Mouse (Mus musculus) limb, embryonic 15.5 days (tissue): ENCODE measurements at regions not wholly inside any gene's neighbourhood (a gene's known extent, or its start where the extent isn't known, plus 50 kb on each side); places are given as distances from the start of the nearest gene placed in this dataset.
A peak's percentile ranks its signal among the peaks of the same experiment; 100 is the strongest.

Experiments
- ATAC-seq: fragments of 200-750 bp; cut with Nextera tagmentation; 2 replicates; pipeline ENCODE4 v1.8.0; 2017; ENCODE audit warnings: low read depth, moderate TSS enrichment; ENCODE audit not compliant: insufficient number of reproducible peaks, low FRiP score, low TSS enrichment
- H3K27ac ChIP-seq: fragments of 300-500 bp; sonication (generic); 2 replicates; pipeline ENCODE4 v1.5.1; 2015; ENCODE audit warnings: moderate library complexity, mild to moderate bottlenecking, inconsistent platforms
- H3K27me3 ChIP-seq: fragments of 300-500 bp; sonication (generic); 2 replicates; pipeline ENCODE4 v1.6.1; 2015; ENCODE audit warnings: inconsistent platforms
- H3K36me3 ChIP-seq: fragments of 300-500 bp; sonication (generic); 2 replicates; pipeline ENCODE4 v1.6.1; 2015; ENCODE audit warnings: inconsistent platforms
- H3K4me1 ChIP-seq: fragments of 300-500 bp; sonication (generic); 2 replicates; pipeline ENCODE4 v1.6.1; 2015; ENCODE audit warnings: inconsistent platforms
- H3K4me2 ChIP-seq: fragments of 300-500 bp; sonication (generic); 2 replicates; pipeline ENCODE4 v1.6.1; 2015; ENCODE audit warnings: mild to moderate bottlenecking, inconsistent platforms
- H3K4me3 ChIP-seq: fragments of 300-500 bp; sonication (generic); 2 replicates; pipeline ENCODE4 v1.5.1; 2015; ENCODE audit warnings: mild to moderate bottlenecking, inconsistent platforms
- H3K9ac ChIP-seq: fragments of 300-500 bp; sonication (generic); 2 replicates; pipeline ENCODE4 v1.6.1; 2015; ENCODE audit warnings: inconsistent platforms
- H3K9me3 ChIP-seq: fragments of 300-500 bp; sonication (generic); 2 replicates; pipeline ENCODE4 v1.6.1; 2016; ENCODE audit warnings: inconsistent platforms
- WGBS: fragments of 180-500 bp; shearing (Covaris S2); methylation state at CpG from one replicate; pipeline ENCODE4 v1.1.7; 2015; 5-methylcytosine and 5-hydroxymethylcytosine counted together

DNA sequence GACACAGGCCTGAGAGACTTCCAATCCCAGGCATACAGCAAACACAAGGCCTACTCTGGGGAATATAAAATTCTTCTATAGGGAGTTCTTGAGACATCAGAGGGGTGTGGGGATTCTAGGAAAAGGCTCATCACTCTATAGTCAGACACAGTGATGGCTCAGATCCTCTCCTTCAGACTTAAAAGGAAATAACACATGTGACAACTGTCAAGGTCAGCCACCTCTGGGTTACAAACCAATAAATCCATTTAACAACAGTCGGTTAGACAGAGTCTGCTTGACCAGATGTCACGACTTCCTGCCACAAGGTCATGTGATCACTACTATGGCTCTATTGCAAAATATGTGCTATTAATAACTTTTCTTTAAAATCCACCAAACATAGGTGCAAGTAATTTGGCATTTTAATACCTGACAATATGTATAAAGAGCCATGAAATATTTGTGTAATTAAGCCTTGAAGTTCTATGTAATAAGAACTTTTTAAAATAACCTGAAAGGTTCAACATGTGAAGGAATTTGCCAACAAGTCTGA lies 94.1 kb upstream of the Lpar1 start:
- ATAC-seq = no peak
- no peaks in the 10 kb centered on the region for H3K4me1 ChIP-seq

DNA sequence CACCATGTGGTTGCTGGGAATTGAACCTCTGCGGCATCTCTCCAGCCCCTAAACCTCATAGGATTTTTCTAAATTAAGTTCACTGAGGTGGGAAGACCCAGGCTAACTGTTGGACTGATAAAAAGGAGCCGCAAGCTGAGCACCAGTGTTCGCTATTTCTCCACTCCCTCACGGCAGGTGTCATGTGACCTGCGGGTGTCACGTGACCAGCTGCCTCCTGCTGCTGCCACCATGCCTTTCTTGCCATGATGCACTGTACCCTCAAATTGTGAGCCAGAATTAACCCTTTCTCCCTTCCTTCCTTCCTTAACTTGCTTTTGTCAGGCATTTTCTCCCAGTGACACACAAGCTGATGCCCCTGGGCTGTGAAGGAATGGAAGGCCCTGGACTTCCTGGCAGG lies 93.1 kb upstream of the Lpar1 start:
- no peak overlapping the region for H3K9ac ChIP-seq
- no peak overlapping the region for H3K4me3 ChIP-seq
- H3K36me3 ChIP-seq = no peaks in the 10 kb centered on the region
- no peak for ATAC-seq
- no peaks in the 10 kb centered on the region for H3K27me3 ChIP-seq
- H3K4me1 ChIP-seq = no peaks in the 10 kb centered on the region
- no peak overlapping the region for H3K4me2 ChIP-seq
- 89% methylated on average over 6 of the region's 6 CpGs for WGBS
- no peaks in the 10 kb centered on the region for H3K9me3 ChIP-seq
- H3K27ac ChIP-seq = no peak overlapping the region

More for the DNA sequence above, 94.1 kb upstream of the Lpar1 start:
- no peaks in the 10 kb centered on the region for H3K27me3 ChIP-seq
- no peak overlapping the region for H3K4me3 ChIP-seq
- no peaks in the 10 kb centered on the region for H3K36me3 ChIP-seq
- no peak overlapping the region for H3K27ac ChIP-seq
- H3K4me2 ChIP-seq = no peak overlapping the region
- no peaks in the 10 kb centered on the region for H3K9me3 ChIP-seq
- WGBS = 20% methylated on average over 2 of the region's 2 CpGs
- no peak overlapping the region for H3K9ac ChIP-seq

DNA sequence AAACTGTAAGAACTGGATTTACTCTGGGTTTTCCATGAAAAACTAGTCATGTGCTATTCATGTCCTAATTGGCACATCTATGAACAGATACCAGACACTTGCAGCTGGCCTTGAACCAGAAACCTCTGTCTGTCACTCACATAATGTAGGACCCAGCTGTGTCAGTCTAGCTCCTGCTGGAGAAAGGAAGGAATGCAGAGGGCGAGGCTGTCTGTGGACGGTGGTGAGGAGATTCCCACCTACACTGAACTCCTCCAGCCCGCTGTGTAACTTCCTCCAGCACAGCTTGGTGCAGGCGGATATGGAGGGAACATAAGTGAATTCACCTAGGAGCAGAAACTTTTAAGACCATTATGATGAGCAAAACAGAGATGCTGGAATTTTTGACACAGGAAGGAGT lies 89.7 kb upstream of the Lpar1 start:
- Histone ChIP-seq H3K4me1 (no peaks in the 10 kb centered on the region), H3K4me3 (no peak overlapping the region), H3K27me3 (no peaks in the 10 kb centered on the region), H3K27ac (no peak overlapping the region), H3K4me2 (no peak overlapping the region), H3K36me3 (no peaks in the 10 kb centered on the region), H3K9ac (no peak overlapping the region), H3K9me3 (no peaks in the 10 kb centered on the region)
- peak; percentile 48; the same call in 1 of the 2 replicates for ATAC-seq
- WGBS = 31% methylated on average over 4 of the region's 4 CpGs

DNA sequence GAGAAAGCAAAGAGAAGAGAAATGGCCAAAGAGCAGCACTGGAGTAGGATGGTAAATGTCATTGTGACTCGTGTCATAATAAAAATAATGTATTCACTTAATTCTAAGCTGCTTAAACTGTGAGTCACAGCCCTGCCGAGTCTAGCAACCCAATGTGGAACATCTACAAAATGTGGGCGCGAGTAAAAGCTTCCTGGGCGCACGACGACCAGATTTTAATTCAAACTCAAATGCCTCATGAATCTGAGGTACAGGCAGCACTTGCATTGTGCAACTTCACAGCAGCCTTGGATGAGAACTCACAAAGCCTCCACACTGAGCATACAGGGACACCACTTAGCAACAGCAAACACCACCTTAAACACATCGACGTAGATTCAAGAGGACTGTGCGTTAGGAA lies 88.5 kb upstream of the Lpar1 start:
- Histone ChIP-seq H3K9me3 (no peaks in the 10 kb centered on the region), H3K4me3 (no peak overlapping the region), H3K9ac (no peak overlapping the region), H3K27ac (no peak overlapping the region), H3K4me2 (no peak overlapping the region), H3K27me3 (no peaks in the 10 kb centered on the region), H3K4me1 (no peaks in the 10 kb centered on the region), H3K36me3 (no peaks in the 10 kb centered on the region)
- WGBS = 88% methylated on average over 10 of the region's 10 CpGs
- no peak for ATAC-seq

DNA sequence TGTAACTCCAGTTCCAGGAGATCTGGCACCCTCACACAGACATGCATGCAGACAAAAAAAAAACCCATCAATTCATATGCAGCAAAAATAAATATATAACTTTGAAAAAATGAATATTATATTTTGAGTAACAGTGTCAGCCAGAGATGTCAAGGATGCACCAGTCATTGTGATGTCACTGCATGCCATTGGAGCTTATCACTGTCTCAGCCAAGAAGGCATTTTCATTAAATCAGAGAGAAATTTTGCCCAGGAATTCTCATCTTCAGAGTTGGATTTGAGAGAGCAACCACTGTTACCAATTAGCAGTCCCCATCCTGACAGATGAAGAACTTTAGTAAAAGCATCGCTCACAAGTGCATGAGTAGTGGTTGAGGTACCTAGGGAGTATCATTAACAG lies 79.0 kb upstream of the Lpar1 start:
- H3K36me3 ChIP-seq = no peaks in the 10 kb centered on the region
- WGBS = 61% methylated on average over 1 of the region's 1 CpGs
- no peaks in the 10 kb centered on the region for H3K4me1 ChIP-seq
- H3K9me3 ChIP-seq = 0 out of 2 replicates have a peak, but pooled peaks cover 5% of the 10 kb centered on the region
- H3K4me2 ChIP-seq = no peak overlapping the region
- H3K27me3 ChIP-seq = no peaks in the 10 kb centered on the region
- ATAC-seq = no peak
- H3K9ac ChIP-seq = no peak overlapping the region
- no peak overlapping the region for H3K4me3 ChIP-seq
- no peak overlapping the region for H3K27ac ChIP-seq

DNA sequence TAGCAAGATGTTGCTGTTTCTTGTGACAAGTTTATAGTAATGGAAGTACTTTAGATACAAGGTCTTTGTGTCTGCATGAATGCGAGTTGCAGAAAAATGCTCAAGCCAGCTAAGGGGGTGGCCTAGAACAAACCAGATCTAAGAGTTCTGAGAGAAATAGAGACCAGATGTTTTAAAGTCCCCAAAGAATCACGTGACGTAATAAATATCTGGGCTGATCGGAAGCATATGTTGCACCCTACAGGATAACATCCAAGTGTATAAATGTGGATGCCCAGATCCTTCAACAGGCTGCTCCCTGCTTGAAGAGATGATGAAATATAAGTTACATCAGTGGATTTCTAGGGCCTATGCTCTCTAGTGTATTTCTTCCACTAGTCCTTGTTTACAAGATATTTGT lies 77.7 kb upstream of the Lpar1 start:
- Histone ChIP-seq H3K4me2 (no peak overlapping the region), H3K36me3 (no peaks in the 10 kb centered on the region), H3K4me3 (no peak overlapping the region), H3K27me3 (no peaks in the 10 kb centered on the region), H3K9me3 (0 out of 2 replicates have a peak, but pooled peaks cover 5% of the 10 kb centered on the region), H3K4me1 (no peaks in the 10 kb centered on the region), H3K9ac (no peak overlapping the region), H3K27ac (no peak overlapping the region)
- ATAC-seq = 0 out of 2 replicates have a peak, but pooled peaks have one; percentile 75
- 22% methylated on average over 4 of the region's 4 CpGs for WGBS

DNA sequence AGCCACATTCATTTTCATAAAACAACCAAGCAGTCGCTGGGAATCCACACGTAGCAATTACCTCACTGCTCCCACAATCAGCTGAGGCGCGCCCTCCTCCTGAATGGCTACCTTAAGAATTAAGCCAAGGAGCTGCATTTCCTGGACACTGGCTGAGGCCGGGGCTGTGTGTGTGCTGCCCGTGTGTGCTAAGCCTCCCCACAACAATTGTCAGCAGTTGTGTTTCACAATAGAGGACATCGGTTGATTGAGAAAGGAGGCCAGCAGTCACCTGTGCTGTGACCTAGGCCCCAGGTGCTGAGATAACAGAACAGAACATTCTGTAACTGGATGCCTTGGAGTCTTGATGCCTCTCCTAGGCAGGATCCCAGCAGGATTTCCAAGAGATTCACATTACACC lies 73.3 kb upstream of the Lpar1 start:
- 0 out of 2 replicates have a peak, but pooled peaks cover 5% of the 10 kb centered on the region for H3K9me3 ChIP-seq
- no peak for ATAC-seq
- no peak overlapping the region for H3K4me2 ChIP-seq
- H3K9ac ChIP-seq = no peak overlapping the region
- no peaks in the 10 kb centered on the region for H3K27me3 ChIP-seq
- no peak overlapping the region for H3K4me3 ChIP-seq
- 48% methylated on average over 7 of the region's 7 CpGs for WGBS
- H3K36me3 ChIP-seq = no peaks in the 10 kb centered on the region
- no peaks in the 10 kb centered on the region for H3K4me1 ChIP-seq
- H3K27ac ChIP-seq = no peak overlapping the region

DNA sequence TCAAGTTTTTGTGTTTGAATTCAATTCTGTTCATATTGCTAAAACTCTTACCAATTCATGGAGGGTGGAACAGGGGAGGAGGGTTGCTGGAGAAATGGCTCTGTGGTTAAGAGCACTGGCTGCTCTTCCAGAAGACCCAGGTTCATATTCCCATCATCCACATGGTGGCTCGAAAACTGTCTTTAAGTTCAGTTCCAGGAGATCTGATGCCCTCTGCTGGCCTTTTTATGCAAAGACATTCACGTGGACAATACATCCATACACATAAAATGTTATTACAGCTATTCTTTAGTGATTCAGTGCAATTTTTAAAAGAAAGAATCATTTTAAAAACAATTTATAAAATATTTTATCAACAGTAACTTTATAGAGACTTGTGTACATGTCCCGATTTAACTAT lies 70.4 kb upstream of the Lpar1 start:
- WGBS = 81% methylated on average over 3 of the region's 3 CpGs

DNA sequence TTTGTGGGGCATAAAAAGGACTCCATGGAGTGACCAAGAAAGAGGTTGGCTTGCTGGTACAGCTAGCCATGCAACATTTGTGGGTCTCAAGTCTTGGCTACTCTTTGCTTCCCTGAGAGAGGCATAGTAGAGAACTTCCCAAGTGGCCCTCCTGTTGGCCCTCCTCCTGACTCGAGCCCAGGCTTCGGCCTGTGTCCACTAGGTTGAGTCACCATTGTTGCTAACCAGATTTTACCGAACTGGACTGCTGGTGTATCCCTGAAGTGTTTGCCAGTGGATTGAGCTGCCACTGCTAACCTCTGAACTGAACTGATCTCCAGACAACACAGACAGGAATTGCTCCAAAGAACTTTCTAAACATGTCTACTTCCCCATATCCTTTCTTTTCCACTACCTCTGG lies 66.9 kb upstream of the Lpar1 start:
- no peak for ATAC-seq
- H3K4me1 ChIP-seq = no peaks in the 10 kb centered on the region
- H3K36me3 ChIP-seq = no peaks in the 10 kb centered on the region
- H3K9me3 ChIP-seq = no peaks in the 10 kb centered on the region
- H3K4me3 ChIP-seq = no peak overlapping the region
- H3K27ac ChIP-seq = no peak overlapping the region
- H3K9ac ChIP-seq = no peak overlapping the region
- no peak overlapping the region for H3K4me2 ChIP-seq
- 94% methylated on average over 3 of the region's 3 CpGs for WGBS
- H3K27me3 ChIP-seq = no peaks in the 10 kb centered on the region

More for the DNA sequence above, 70.4 kb upstream of the Lpar1 start:
- no peak overlapping the region for H3K9ac ChIP-seq
- H3K4me3 ChIP-seq = no peak overlapping the region
- H3K27ac ChIP-seq = no peak overlapping the region
- no peaks in the 10 kb centered on the region for H3K27me3 ChIP-seq
- H3K36me3 ChIP-seq = no peaks in the 10 kb centered on the region
- no peaks in the 10 kb centered on the region for H3K9me3 ChIP-seq
- no peak for ATAC-seq
- no peaks in the 10 kb centered on the region for H3K4me1 ChIP-seq
- H3K4me2 ChIP-seq = no peak overlapping the region

DNA sequence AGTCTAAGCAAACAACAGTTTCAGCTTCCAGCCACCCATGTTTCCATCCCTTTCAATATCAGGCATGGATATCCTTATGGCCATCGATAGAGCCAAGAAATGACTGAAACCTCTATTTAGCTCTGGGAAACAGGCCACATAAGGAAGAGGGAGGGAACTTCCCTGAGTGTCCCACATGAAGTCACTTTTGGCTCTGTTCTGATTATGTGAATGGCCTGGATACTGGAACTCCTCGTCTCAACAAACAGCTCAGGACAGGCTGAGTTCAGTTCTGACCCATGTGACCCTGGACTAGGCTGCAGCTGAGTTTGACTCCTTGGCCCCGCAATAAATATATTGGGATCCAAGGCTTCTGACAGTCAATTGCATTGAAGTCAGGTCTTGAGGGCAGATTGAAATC lies 63.6 kb upstream of the Lpar1 start:
- Histone ChIP-seq H3K27me3 (no peaks in the 10 kb centered on the region), H3K4me2 (no peak overlapping the region), H3K4me3 (no peak overlapping the region), H3K27ac (0 out of 2 replicates have a peak overlapping the region, but pooled peaks have one; percentile 4), H3K9me3 (no peaks in the 10 kb centered on the region), H3K36me3 (no peaks in the 10 kb centered on the region), H3K9ac (no peak overlapping the region), H3K4me1 (no peaks in the 10 kb centered on the region; the same call in 1 of the 2 replicates)
- no peak for ATAC-seq
- 76% methylated on average over 3 of the region's 3 CpGs for WGBS

DNA sequence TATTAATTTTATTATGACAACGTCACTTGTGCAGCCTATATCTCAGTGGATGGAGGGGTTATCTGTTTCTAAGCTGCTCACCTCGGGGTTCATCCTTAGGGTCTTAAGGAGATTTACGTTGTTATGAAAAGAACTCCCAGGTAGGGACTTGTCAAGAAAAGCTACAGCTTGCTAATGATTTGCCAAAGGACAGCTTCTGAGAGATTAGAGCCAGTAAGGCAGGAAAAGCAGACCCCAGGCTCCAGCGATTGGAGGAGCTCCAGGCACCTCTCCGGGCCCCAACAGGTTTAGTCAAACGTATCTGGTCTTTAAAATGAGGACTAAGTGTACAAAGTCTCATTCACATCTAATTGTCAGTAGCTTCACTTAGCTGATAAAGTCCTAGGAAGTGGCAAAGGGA lies 59.8 kb upstream of the Lpar1 start:
- 41% methylated on average over 6 of the region's 6 CpGs for WGBS
- H3K4me2 ChIP-seq = no peak overlapping the region
- no peaks in the 10 kb centered on the region for H3K27me3 ChIP-seq
- H3K4me3 ChIP-seq = no peak overlapping the region
- ATAC-seq = no peak
- H3K4me1 ChIP-seq = no peaks in the 10 kb centered on the region; the same call in 1 of the 2 replicates
- H3K9me3 ChIP-seq = no peaks in the 10 kb centered on the region
- H3K27ac ChIP-seq = no peak overlapping the region
- no peaks in the 10 kb centered on the region for H3K36me3 ChIP-seq
- no peak overlapping the region for H3K9ac ChIP-seq

DNA sequence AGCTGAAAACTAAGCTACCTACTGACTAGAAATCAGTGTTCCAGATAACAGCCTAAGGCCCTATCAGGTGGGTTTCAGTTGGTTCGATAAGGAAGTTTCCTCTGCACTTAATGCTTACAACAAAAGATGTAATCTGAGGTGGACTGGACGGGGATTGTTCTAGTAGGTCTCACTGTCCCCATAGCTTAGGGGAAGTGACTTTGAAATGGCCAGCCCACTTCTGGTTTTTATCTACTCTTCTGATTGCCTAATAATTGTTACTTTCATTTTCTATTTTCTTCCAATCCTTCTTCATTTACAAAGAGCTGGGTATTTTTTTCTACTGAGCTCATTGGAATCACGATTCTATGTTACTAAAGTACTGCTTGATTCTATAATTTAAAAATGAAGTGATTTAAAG lies 59.3 kb upstream of the Lpar1 start:
- 75% methylated on average over 3 of the region's 3 CpGs for WGBS
- Histone ChIP-seq H3K27ac (no peak overlapping the region), H3K4me3 (no peak overlapping the region), H3K27me3 (no peaks in the 10 kb centered on the region), H3K9ac (no peak overlapping the region), H3K4me2 (no peak overlapping the region), H3K4me1 (no peaks in the 10 kb centered on the region; the same call in 1 of the 2 replicates), H3K36me3 (no peaks in the 10 kb centered on the region), H3K9me3 (no peaks in the 10 kb centered on the region)
- ATAC-seq = no peak

DNA sequence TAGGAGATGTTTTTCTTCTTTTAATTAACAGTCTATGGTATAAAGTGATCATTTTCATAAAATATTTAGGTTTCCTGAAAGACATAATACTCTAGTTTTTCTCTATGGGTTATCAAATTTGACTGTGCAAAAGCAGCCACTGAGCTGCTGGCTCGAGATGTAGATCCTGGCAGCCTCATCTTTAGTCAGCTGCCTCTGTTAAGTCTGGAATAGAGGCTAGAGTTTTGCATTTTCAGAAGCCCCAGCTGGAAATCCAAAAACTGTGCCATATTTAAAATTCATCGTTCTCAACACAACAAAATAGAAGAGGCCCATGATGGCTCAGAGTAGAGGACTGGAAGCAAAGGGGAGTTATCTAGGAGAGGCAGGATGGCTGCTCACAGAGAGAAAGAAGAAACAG lies 53.8 kb upstream of the Lpar1 start:
- H3K36me3 ChIP-seq = no peaks in the 10 kb centered on the region
- no peaks in the 10 kb centered on the region for H3K27me3 ChIP-seq
- ATAC-seq = no peak
- no peak overlapping the region for H3K9ac ChIP-seq
- no peak overlapping the region for H3K4me3 ChIP-seq
- H3K4me1 ChIP-seq = no peaks in the 10 kb centered on the region
- H3K4me2 ChIP-seq = no peak overlapping the region
- no peak overlapping the region for H3K27ac ChIP-seq
- no peaks in the 10 kb centered on the region for H3K9me3 ChIP-seq
- WGBS = 82% methylated on average over 2 of the region's 2 CpGs
